Mouse (Mus musculus) ES-Bruce4 (cell line): Measurements from ENCODE around the gene Nme7.

Experiments used
- CTCF ChIP-seq: IDR thresholded peaks from one replicate; pipeline ENCODE4 v1.8.1; 2011; ENCODE audit warnings: low read depth, low read length
- POLR2A ChIP-seq: IDR thresholded peaks from one replicate; pipeline ENCODE4 v1.8.1; 2011; ENCODE audit warnings: low read length; ENCODE audit not compliant: insufficient read depth

- TF ChIP-seq CTCF = no peak
- TF ChIP-seq POLR2A = no peak
These were observed 132.8 kb downstream of the Nme7 start for GRCm38 (mm10) chr1:164436749-164437148.
